Mouse (Mus musculus) small intestine, adult 2 months (tissue): ENCODE measurements around the gene Slc29a2. TPM values are rescaled to one million over a fixed set of nuclear protein-coding genes. Genes with fewer than 3 reads are reported as not detected.

Experiments used
- H3K27ac ChIP-seq: fragments of 200-500 bp; 2 replicates; pipeline ENCODE4 v1.5.1; 2012; ENCODE audit warnings: low read depth, low read length, control low read depth, inconsistent platforms; ENCODE audit not compliant: insufficient read depth
- H3K27me3 ChIP-seq: fragments of 200-500 bp; 2 replicates; pipeline ENCODE4 v1.6.1; 2012; ENCODE audit warnings: mild to moderate bottlenecking, moderate library complexity, low read length, inconsistent platforms; ENCODE audit not compliant: control insufficient read depth, insufficient read depth
- H3K36me3 ChIP-seq: fragments of 200-500 bp; 2 replicates; pipeline ENCODE4 v1.6.1; 2012; ENCODE audit warnings: mild to moderate bottlenecking, low read length, control low read depth, inconsistent platforms; ENCODE audit not compliant: control insufficient read depth, insufficient read depth
- H3K4me1 ChIP-seq: fragments of 200-500 bp; 2 replicates; pipeline ENCODE4 v1.6.1; 2012; ENCODE audit warnings: low read length, inconsistent platforms, mixed read lengths; ENCODE audit not compliant: control insufficient read depth, insufficient read depth, insufficient read length
- H3K4me3 ChIP-seq: fragments of 200-500 bp; 2 replicates; pipeline ENCODE4 v1.5.1; 2012; ENCODE audit warnings: low read depth, mild to moderate bottlenecking, control low read depth, inconsistent platforms, low read length, moderate library complexity
- CTCF ChIP-seq: fragments of 200-500 bp; IDR thresholded peaks from 2 replicates; pipeline ENCODE4 v1.5.1; 2012; ENCODE audit warnings: low read depth, mild to moderate bottlenecking, control low read depth, inconsistent platforms, low read length, moderate library complexity, mixed read lengths; ENCODE audit not compliant: insufficient replicate concordance, insufficient read length; ENCODE audit errors: extremely low read depth
- POLR2A ChIP-seq: fragments of 200-500 bp; IDR thresholded peaks from 2 replicates; pipeline ENCODE4 v1.6.1; 2012; ENCODE audit warnings: low read depth, mild to moderate bottlenecking, control low read depth, inconsistent platforms, low read length, moderate library complexity
- WGBS: fragments of 180-500 bp; shearing (Covaris S2); methylation state at CpG from one replicate; pipeline ENCODE4 v1.1.7; 2018; 5-methylcytosine and 5-hydroxymethylcytosine counted together
- polyA plus RNA-seq: library from polyadenylated mRNA; depleted of rRNA; stranded (reverse); fragments of >200 nt; gene quantifications from 2 replicates; pipeline ENCODE4 v1.2.3, GENCODE M21; 2012

Slc29a2 gene
- polyA plus RNA-seq, 1 experiment: 2.6 TPM

DNA sequence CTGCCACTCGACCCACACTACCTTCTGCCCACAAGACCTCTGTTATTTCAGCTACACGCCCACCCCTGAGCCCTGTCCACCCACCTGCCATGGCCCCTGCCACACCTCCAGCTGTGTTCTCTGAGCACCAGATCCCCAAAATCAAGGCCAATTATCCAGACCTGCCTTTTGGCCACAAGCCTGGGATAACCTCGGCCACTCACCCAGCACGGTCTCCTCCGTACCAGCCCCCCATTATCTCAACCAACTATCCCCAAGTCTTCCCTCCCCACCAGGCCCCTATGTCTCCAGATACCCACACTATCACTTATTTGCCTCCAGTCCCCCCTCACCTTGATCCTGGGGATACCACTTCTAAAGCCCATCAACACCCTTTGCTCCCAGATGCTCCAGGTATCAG, 45.8 kb downstream of the Slc29a2 start:
- Histone ChIP-seq H3K27me3 (peaks cover 27% of the 10 kb centered on the region), H3K36me3 (no peaks in the 10 kb centered on the region), H3K4me1 (peaks cover 14% of the 10 kb centered on the region), H3K4me3 (no peak overlapping the region), H3K27ac (no peak overlapping the region)
- no peak for TF ChIP-seq CTCF
- TF ChIP-seq POLR2A: no peak
- WGBS: 77% methylated on average over 5 of the region's 5 CpGs

DNA sequence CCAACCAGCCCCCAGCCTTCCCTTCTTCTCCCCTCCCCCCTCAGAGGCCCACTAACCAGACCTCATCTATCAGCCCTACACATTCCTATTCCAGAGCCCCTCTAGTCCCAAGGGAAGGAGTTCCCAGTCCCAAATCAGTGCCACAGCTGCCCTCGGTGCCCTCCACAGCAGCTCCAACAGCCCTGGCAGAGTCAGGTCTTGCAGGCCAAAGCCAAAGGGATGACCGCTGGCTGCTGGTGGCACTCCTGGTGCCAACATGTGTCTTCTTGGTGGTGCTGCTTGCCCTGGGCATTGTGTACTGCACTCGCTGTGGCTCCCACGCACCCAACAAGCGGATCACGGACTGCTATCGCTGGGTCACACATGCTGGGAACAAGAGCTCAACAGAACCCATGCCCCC, 46.3 kb downstream of the Slc29a2 start:
- Histone ChIP-seq H3K4me3 (no peak overlapping the region), H3K27me3 (peaks cover 27% of the 10 kb centered on the region), H3K4me1 (peaks cover 14% of the 10 kb centered on the region), H3K27ac (no peak overlapping the region), H3K36me3 (no peaks in the 10 kb centered on the region)
- 85% methylated on average over 7 of the region's 7 CpGs for WGBS
- TF ChIP-seq CTCF: no peak
- no peak for TF ChIP-seq POLR2A

DNA sequence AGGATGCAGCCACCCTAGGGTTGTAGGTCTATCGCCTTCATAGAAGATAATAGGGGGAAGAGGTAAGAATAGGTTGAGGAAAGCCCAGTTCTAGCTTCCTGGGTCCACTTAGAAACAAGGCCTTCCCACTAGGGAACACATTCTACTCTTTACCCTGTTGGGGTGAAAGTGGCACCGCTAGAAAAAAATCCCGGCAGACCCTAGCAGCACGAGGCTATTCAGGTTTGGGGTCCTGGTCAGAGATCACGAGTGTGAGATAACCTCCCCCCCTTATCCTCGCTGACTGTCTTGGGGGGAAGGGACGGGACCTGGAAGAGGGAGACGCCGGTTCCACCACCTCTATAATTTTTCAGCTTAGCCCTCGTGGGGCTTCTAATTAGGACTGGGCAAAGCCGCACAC, 47.4 kb downstream of the Slc29a2 start:
- Histone ChIP-seq H3K4me3 (peak overlapping the region; percentile 63), H3K27ac (no peak overlapping the region), H3K36me3 (no peaks in the 10 kb centered on the region), H3K4me1 (peaks cover 14% of the 10 kb centered on the region), H3K27me3 (peaks cover 27% of the 10 kb centered on the region)
- WGBS: 43% methylated on average over 11 of the region's 11 CpGs
- TF ChIP-seq CTCF (no peak), POLR2A (no peak)

DNA sequence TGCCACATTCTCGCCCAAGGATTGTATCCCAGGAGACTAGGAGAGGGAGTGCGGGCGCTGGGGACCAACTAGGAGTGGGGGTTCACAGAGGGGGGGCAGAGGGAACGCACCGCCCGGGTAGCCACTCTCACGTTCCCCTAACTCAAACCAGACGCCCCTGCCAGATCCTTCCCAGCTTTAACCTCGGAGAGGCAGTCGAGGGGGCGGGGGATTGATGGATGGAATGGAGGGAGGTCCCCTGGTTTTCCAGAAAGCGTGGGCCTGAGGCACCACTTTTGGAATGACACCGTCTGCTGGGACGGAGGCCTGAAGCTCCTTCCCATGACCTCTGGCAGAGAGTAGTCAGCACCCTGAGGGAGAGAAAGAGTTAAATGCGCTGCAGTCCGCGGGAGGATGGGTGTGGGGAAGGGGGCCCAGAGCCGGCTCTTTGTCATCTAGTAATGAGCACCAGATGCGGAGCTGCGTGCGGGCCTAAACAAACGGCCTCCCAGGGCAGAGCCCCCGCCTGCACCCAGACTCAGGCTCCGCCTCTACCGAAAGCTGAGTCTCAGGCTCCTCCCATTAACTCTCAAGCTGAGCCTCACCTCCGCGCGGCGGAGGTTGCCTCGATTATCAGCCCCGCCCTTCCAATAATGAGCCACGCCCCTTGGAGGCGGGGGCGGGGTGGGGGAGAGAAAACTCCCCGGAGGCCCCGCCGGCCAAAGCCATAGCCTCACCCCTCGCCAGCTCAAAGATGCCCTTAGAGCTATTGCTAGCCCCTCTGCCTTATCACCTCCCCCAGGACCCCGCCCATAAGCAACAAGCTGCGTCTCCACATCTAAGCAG, 48.1 kb downstream of the Slc29a2 start:
- TF ChIP-seq POLR2A: peak; percentile 42
- no peak for TF ChIP-seq CTCF
- peaks cover 27% of the 10 kb centered on the region for H3K27me3 ChIP-seq
- peak overlapping the region; percentile 63 for H3K4me3 ChIP-seq
- peak overlapping the region; percentile 29; the same call in 1 of the 2 replicates for H3K27ac ChIP-seq
- H3K4me1 ChIP-seq: peaks cover 14% of the 10 kb centered on the region
- 6% methylated on average over 40 of the region's 40 CpGs for WGBS
- no peaks in the 10 kb centered on the region for H3K36me3 ChIP-seq

DNA sequence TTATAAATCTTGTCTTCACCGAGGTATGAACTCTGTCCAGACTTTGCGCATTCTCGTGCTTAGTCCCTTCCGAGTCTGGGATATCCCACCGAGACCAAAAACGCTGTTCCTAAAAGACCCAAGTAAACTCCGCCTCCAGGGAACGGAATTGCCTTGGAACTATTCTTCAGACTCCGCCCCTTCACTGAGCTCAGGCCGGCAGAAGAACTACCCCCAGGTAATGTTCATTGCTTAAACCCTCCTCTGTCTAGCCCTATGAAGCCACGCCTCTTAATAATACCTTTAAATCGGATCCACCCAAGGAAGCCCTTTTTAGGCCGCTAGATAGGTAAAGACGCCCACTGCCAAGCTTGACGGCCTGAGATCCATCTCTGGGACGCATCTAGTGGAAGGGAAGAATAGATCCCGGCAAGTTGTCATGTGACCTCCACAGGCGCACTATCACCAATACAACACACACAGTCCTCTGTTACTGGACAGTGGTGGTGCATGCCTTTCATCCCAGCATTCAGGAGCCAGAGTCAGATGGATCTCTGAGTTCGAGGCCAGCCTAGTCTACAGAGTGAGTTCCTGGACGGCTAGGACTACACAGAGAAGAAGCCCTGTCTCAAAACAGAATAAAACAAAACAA, 48.8 kb downstream of the Slc29a2 start:
- TF ChIP-seq CTCF (no peak), POLR2A (no peak)
- H3K4me1 ChIP-seq: peaks cover 11% of the 10 kb centered on the region
- 3% methylated on average over 20 of the region's 20 CpGs for WGBS
- H3K27ac ChIP-seq: peak overlapping the region; percentile 29
- peaks cover 21% of the 10 kb centered on the region for H3K27me3 ChIP-seq
- H3K4me3 ChIP-seq: peak overlapping the region; percentile 63
- H3K36me3 ChIP-seq: no peaks in the 10 kb centered on the region

DNA sequence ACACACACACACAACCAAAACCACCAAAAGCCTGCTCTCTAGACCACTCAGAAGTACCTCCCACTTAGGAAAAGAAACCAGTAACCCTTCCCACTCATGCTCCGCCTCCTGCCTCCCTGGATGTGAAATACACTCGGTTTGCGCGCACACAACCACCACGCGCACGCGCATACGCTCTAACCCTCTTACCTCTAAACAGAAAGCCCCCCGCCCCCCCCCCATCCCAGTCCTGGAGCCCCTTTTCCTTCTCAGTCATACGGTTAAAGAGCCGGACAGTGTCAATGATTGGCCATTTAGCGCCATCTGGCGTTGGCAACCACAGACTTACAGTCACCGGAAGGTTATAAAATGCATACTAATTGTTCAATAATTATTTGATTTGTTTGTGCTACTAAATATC, 49.4 kb downstream of the Slc29a2 start:
- Histone ChIP-seq H3K27ac (no peak overlapping the region), H3K36me3 (no peaks in the 10 kb centered on the region), H3K27me3 (peaks cover 15% of the 10 kb centered on the region), H3K4me1 (peaks cover 9% of the 10 kb centered on the region), H3K4me3 (peak overlapping the region; percentile 63)
- TF ChIP-seq POLR2A: no peak
- TF ChIP-seq CTCF: peak; percentile 59; the same call in 1 of the 2 replicates
- 3% methylated on average over 15 of the region's 15 CpGs for WGBS

DNA sequence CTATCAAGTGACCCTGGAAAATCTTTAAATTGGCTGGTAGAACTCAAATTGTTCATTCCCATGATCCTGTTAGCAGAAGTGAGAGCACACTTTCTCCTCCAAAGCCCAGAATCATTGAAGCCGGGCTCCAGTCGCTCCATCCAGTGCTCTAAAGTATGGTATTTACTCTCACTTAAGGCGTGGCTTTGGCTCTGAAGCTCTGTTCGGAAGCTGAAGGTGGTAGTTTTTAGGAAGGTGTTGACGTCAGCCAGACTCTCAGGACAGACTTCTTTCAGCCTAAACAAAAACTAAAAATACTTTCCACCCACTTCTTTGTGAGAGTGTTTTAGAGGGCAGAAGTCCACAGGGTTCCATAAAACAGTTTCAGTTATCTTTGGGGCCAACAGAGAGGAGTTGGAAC, 49.9 kb downstream of the Slc29a2 start:
- H3K4me3 ChIP-seq: no peak overlapping the region
- peaks cover 10% of the 10 kb centered on the region for H3K27me3 ChIP-seq
- no peak for TF ChIP-seq CTCF
- no peak overlapping the region for H3K27ac ChIP-seq
- 9% methylated on average over 5 of the region's 5 CpGs for WGBS
- H3K4me1 ChIP-seq: peaks cover 4% of the 10 kb centered on the region
- H3K36me3 ChIP-seq: no peaks in the 10 kb centered on the region
